Mouse (Mus musculus) spleen, adult 2 months (tissue): Measurements from ENCODE around the gene Naaladl2. TPM values are rescaled to one million over a fixed set of nuclear protein-coding genes. Genes with fewer than 3 reads are reported as not detected.

ENCODE experiments used
- DNase-seq, 2 experiments: peaks; one replicate each; pipeline versions ENCODE4 v3.0.0 to v3.0.0-alpha.2; 2012 to 2021; ENCODE audit warnings: low spot score in 2 of 2, low read depth in 1 of 2
- H3K27ac ChIP-seq: fragments of 200-500 bp; 2 replicates; pipeline ENCODE4 v1.5.1; 2012; ENCODE audit warnings: low read length, inconsistent platforms; ENCODE audit not compliant: insufficient read depth
- H3K27me3 ChIP-seq: fragments of 200-500 bp; 2 replicates; pipeline ENCODE4 v1.6.1; 2012; ENCODE audit warnings: mild to moderate bottlenecking, moderate library complexity, low read length, inconsistent platforms; ENCODE audit not compliant: control insufficient read depth, insufficient read depth
- H3K36me3 ChIP-seq: fragments of 200-500 bp; 2 replicates; pipeline ENCODE4 v1.6.1; 2012; ENCODE audit warnings: mild to moderate bottlenecking, low read length, inconsistent platforms; ENCODE audit not compliant: control insufficient read depth, insufficient read depth
- H3K4me1 ChIP-seq: fragments of 200-500 bp; 2 replicates; pipeline ENCODE4 v1.6.1; 2011; ENCODE audit warnings: inconsistent platforms; ENCODE audit not compliant: control insufficient read depth, insufficient read depth, insufficient read length
- H3K4me3 ChIP-seq: fragments of 200-500 bp; 2 replicates; pipeline ENCODE4 v1.5.1; 2011; ENCODE audit warnings: mild to moderate bottlenecking, inconsistent platforms; ENCODE audit not compliant: insufficient read depth, insufficient read length; ENCODE audit errors: extremely low read depth
- CTCF ChIP-seq: fragments of 200-500 bp; IDR thresholded peaks from 2 replicates; pipeline ENCODE4 v1.5.1; 2011; ENCODE audit warnings: mild to moderate bottlenecking, inconsistent platforms; ENCODE audit not compliant: insufficient read depth, insufficient read length, insufficient replicate concordance; ENCODE audit errors: extremely low read depth
- POLR2A ChIP-seq: fragments of 200-500 bp; IDR thresholded peaks from 2 replicates; pipeline ENCODE4 v1.6.1; 2011; ENCODE audit warnings: low read depth, low read length, inconsistent platforms
- WGBS: fragments of 180-500 bp; shearing (Covaris S2); methylation state at CpG from one replicate; pipeline ENCODE4 v1.1.7; 2018; 5-methylcytosine and 5-hydroxymethylcytosine counted together
- polyA plus RNA-seq: library from polyadenylated mRNA; depleted of rRNA; stranded (reverse); fragments of >200 nt; gene quantifications from 2 replicates; pipeline ENCODE4 v1.2.3, GENCODE M21; 2012

Naaladl2 gene
- polyA plus RNA-seq, 1 experiment: not detected

DNA sequence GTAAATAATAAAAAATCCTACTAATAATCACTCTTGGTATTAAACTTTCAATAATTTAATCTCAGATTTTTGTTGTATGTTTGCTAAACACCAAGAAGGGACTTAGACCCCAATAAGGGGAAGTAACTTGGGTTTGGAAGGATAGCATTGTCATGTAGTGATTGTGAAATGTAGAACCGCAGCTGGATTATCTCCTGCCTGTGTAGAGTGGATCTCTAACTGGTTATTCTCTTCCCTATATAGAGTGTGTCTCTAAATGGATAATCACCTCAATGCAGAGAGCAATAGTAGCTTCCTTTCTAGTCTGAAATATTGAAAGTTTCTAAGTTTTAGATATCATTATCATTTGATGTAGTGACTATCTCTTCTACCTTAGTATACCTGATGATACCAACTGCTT, 1001.3 kb downstream of the Naaladl2 start:
- TF ChIP-seq POLR2A (no peak), CTCF (no peak)
- H3K4me3 ChIP-seq: no peak overlapping the region
- H3K27me3 ChIP-seq: no peaks in the 10 kb centered on the region
- H3K27ac ChIP-seq: no peak overlapping the region
- DNase-seq: no peak
- WGBS: 80% methylated on average over 1 of the region's 1 CpGs
- H3K4me1 ChIP-seq: no peaks in the 10 kb centered on the region
- no peaks in the 10 kb centered on the region for H3K36me3 ChIP-seq

DNA sequence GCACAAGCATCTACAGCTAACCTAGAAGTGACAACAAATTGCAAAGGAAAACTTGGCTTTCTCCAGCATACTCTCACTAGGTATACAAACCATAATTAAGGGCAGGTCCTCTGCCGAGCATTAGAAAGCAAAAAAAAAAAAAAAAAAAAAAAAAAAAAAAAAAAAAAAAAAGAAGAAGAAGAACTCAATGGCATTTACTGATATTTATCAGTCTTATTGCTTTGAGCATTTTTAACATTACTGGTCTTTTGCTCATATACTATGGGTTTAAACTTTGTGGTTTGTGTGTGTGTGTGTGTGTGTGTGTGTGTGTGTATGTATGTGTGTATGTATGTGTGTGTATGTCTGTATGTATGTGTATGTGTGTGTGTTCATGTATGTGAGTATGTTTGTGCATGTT, 1006.1 kb downstream of the Naaladl2 start:
- 72% methylated on average over 1 of the region's 1 CpGs for WGBS
- DNase-seq: no peak
- no peaks in the 10 kb centered on the region for H3K4me1 ChIP-seq
- H3K27me3 ChIP-seq: no peaks in the 10 kb centered on the region
- H3K4me3 ChIP-seq: no peak overlapping the region
- TF ChIP-seq CTCF (no peak), POLR2A (no peak)
- no peaks in the 10 kb centered on the region for H3K36me3 ChIP-seq
- no peak overlapping the region for H3K27ac ChIP-seq

DNA sequence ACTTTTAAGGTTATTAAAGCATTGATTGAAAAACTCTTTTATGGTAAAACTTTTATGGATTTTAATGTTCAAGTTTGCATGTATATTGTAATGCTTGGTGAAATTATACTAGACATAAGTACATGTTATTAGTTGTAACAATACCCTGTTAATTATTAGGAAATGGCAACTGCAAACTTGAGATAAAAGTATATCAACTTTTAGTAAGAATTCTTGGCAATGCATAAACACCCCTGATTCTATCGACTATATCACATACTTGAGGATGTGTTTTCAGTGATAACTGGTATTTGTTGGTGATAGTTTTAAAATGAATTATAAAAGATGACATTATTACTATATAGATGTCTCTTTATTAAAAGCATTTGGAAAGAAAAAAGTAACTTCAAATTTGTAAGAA, 1017.9 kb downstream of the Naaladl2 start:
- 86% methylated on average over 1 of the region's 1 CpGs for WGBS
- Histone ChIP-seq H3K4me1 (no peaks in the 10 kb centered on the region), H3K27ac (no peak overlapping the region), H3K27me3 (no peaks in the 10 kb centered on the region), H3K36me3 (no peaks in the 10 kb centered on the region), H3K4me3 (no peak overlapping the region)
- TF ChIP-seq CTCF (no peak), POLR2A (no peak)
- DNase-seq: no peak

GRCm38 (mm10) chr3:24124034-24124433, 1020.0 kb downstream of the Naaladl2 start:
- TF ChIP-seq CTCF: no peak
- TF ChIP-seq POLR2A: no peak
- no peak overlapping the region for H3K27ac ChIP-seq
- H3K36me3 ChIP-seq: no peaks in the 10 kb centered on the region
- no peak for DNase-seq
- 70% methylated on average over 2 of the region's 2 CpGs for WGBS
- H3K4me3 ChIP-seq: no peak overlapping the region
- no peaks in the 10 kb centered on the region for H3K27me3 ChIP-seq
- H3K4me1 ChIP-seq: no peaks in the 10 kb centered on the region

DNA sequence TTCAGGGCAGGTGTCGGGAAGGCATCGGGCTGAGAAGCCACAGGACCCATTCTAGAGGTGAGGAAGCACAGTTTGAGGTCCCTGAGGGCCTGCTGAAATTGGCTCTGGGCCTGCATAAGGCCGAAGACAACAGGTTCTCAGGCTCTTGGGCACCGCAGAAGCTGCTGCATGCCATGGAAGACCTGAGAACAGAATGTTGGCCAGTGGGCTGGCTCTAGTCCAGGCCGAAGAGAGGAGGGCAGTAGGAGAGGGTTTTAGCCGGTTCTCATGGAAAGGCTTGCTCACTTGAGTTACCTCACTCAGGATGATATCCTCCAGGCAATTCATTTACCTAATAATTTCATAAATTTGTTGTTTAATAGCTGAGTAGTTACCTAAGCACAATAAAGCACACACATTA, 1025.9 kb downstream of the Naaladl2 start:
- Histone ChIP-seq H3K36me3 (no peaks in the 10 kb centered on the region), H3K27ac (no peak overlapping the region), H3K27me3 (no peaks in the 10 kb centered on the region), H3K4me1 (no peaks in the 10 kb centered on the region), H3K4me3 (no peak overlapping the region)
- WGBS: 86% methylated on average over 6 of the region's 6 CpGs
- no peak for DNase-seq
- no peak for TF ChIP-seq CTCF
- no peak for TF ChIP-seq POLR2A

DNA sequence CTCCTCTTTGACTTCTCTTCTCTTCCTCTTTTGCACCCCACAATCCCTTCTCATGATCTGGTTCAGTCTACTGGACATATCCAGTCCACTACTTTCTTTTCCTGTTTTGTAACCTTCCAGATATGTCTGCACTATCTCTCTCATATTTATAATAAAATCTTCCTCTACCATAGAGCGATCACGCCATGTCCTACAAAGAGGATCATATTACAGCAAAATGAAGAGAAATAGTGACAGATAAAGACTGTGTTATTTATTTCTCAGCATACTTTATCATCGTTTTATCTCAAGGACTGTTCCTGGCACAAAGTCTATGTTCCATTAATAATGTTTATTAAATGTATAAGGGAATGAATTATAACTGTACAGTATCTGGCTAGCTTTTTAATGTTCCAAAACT, 1029.2 kb downstream of the Naaladl2 start:
- Histone ChIP-seq H3K4me1 (no peaks in the 10 kb centered on the region), H3K27me3 (no peaks in the 10 kb centered on the region), H3K4me3 (no peak overlapping the region), H3K27ac (no peak overlapping the region), H3K36me3 (no peaks in the 10 kb centered on the region)
- TF ChIP-seq POLR2A: no peak
- TF ChIP-seq CTCF: no peak
- WGBS: 85% methylated on average over 3 of the region's 3 CpGs
- DNase-seq: no peak

GRCm38 (mm10) chr3:24113360-24113759, 1030.7 kb downstream of the Naaladl2 start:
- 60% methylated on average over 2 of the region's 2 CpGs for WGBS

More at GRCm38 (mm10) chr3:24113360-24113759, 1030.7 kb downstream of the Naaladl2 start:
- no peak for DNase-seq
- Histone ChIP-seq H3K36me3 (no peaks in the 10 kb centered on the region), H3K27ac (no peak overlapping the region), H3K27me3 (no peaks in the 10 kb centered on the region), H3K4me1 (no peaks in the 10 kb centered on the region), H3K4me3 (no peak overlapping the region)
- TF ChIP-seq POLR2A: no peak
- no peak for TF ChIP-seq CTCF
